Mouse (Mus musculus): ENCODE results near the gene Sgms1. TPM values are rescaled to one million over a fixed set of nuclear protein-coding genes. Genes with fewer than 3 reads are reported as not detected.

The Sgms1 gene
- total RNA-seq, 2 experiments from 2014 or later = 30.5 to 37.3 TPM

- intact Hi-C loops (cut with DNase I) = no loop called here
- no peak for DNase-seq (ENCODE audit: extremely low spot score in 1 of 2, low spot score in 2 of 2)
These were observed 149.0 kb downstream of the Sgms1 start for GRCm38 (mm10) chr19:32240417-32240990.

DNA sequence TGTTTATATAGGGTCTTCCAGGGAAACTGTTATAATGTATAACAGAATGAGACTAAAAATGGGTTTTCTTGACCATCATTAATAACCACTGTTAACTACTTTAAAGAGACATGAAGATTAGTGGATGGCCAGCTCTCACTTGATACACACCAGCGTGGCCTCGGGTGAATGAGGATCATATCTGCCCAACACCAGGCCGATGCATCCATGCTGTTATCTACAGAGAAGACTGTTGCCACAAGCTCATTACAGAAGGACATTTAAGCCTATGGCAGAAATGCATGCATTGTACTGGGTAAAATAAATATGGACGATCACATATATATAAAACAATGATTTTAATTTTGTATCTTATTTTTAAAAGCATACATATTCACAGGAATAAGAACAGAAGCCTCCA lies 149.6 kb downstream of the Sgms1 start:
- DNase-seq (ENCODE audit: extremely low spot score in 1 of 2, low spot score in 2 of 2) = no peak
- intact Hi-C loops (cut with DNase I) = no loop called here

GRCm38 (mm10) chr19:32239459-32239792 lies 150.1 kb downstream of the Sgms1 start:
- intact Hi-C loops (cut with DNase I) = no loop called here
- no peak for DNase-seq (ENCODE audit: extremely low spot score in 1 of 2, low spot score in 2 of 2)

DNA sequence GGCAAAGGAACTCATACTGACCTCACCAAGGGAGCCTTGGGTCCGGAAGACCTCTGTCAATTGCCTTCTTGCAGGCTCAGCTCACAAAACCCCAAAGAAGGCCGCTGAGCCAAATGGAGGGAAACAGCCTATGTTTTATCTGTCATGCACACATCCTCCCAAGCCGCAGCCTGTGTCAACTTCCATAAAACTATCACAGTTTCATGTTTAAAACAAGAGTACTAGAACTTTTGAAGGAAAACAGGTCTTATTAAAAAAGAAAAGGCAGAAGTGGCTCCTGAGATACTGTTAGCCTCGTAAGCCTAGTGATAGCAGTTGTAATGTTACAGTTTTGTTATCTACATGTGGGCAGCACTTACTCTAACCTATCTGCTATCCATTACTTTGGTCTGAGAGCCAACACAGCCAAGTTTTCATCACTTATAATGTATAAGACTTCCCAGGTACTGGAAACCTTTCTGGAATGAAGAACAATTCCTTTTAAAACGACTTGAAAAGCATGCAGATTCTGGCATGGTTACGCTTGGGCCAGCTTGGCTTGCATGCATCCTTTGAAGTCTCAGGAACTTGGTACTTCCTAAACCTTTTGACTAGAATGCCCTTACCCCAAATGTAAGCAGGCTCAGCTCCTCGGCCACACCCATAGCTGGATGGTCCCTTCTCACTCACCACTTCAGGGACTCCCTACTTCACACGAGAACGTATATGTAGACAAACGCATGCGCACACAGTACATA lies 150.6 kb downstream of the Sgms1 start:
- no peak for DNase-seq (ENCODE audit: extremely low spot score in 1 of 2, low spot score in 2 of 2)
- intact Hi-C loops (cut with DNase I) = no loop called here

DNA sequence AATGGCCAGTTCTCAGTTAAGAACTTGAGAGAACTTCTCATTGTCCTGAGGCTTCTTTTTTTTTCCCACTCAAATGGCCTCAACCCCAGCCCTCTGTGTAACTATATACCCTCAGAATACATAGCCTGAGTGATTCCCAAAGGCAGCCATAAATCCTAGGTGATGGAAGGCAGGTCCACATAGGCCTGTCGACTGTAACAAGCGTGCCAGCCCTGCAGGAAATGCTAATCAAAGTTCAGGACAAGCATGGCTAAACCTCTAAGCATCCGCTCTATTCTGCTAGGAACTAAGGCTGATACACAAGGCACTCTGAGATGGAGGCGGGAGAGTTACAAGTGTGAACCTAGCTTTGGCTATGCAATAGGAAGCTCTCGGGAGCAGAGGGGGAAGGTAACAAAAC lies 151.8 kb downstream of the Sgms1 start:
- intact Hi-C loops (cut with DNase I) = no loop called here
- no peak for DNase-seq (ENCODE audit: extremely low spot score in 1 of 2, low spot score in 2 of 2)

- intact Hi-C loops (cut with DNase I) = no loop called here
- DNase-seq (ENCODE audit: extremely low spot score in 1 of 2, low spot score in 2 of 2) = no peak
These were observed 152.3 kb downstream of the Sgms1 start for GRCm38 (mm10) chr19:32237173-32237583.

GRCm38 (mm10) chr19:32234717-32235434 lies 154.6 kb downstream of the Sgms1 start:
- DNase-seq (ENCODE audit: extremely low spot score in 1 of 2, low spot score in 2 of 2) = no peak
- intact Hi-C loops (cut with DNase I) = no loop called here

- intact Hi-C loops (cut with DNase I) = no loop called here
- DNase-seq (ENCODE audit: extremely low spot score in 1 of 2, low spot score in 2 of 2) = no peak
These were observed 158.2 kb downstream of the Sgms1 start for GRCm38 (mm10) chr19:32231292-32231691.

DNA sequence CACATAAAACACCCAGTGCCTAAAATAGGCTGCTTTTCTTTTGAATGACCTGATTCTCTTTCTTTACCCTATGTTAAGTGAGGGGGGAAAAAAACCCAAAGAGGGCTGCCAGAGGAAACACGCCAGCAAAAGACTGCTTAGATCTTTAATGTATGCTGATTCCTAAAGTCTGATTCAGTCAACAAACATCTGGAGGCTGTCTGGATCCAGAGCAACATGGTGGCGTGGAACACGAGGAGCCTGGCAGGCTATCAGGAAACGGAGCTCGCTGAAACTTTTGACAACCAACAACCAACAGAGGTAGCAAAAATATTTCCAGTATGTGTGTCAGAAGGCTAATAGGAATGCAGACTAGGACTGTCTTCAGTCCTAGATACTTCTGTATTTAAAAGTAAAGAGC lies 158.7 kb downstream of the Sgms1 start:
- DNase-seq (ENCODE audit: extremely low spot score in 1 of 2, low spot score in 2 of 2) = no peak
- intact Hi-C loops (cut with DNase I) = no loop called here

GRCm38 (mm10) chr19:32230301-32230700 lies 159.2 kb downstream of the Sgms1 start:
- DNase-seq (ENCODE audit: extremely low spot score in 1 of 2, low spot score in 2 of 2) = no peak
- intact Hi-C loops (cut with DNase I) = no loop called here

DNA sequence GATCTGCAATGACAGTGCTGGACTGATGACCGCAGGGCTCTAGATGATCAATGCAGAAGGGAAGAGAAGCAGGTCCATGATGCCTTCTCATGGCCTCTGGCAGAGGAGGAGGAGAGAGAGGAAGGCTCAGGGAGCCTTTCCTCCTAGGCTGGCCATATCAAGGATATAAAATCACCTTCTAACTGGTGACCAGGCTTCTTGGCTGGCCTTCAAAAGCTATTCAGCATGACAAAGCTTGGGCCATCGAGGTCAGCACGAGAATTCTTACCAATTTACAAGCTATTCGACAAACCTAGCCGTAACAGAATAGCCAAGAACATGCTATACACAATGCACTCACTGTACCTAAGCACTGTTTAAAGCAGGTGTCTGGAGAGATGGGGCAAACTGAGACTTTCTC lies 159.7 kb downstream of the Sgms1 start:
- intact Hi-C loops (cut with DNase I) = no loop called here
- no peak for DNase-seq (ENCODE audit: extremely low spot score in 1 of 2, low spot score in 2 of 2)

GRCm38 (mm10) chr19:32227175-32227574 lies 162.3 kb downstream of the Sgms1 start:
- no peak for DNase-seq (ENCODE audit: extremely low spot score in 1 of 2, low spot score in 2 of 2)
- intact Hi-C loops (cut with DNase I) = no loop called here

GRCm38 (mm10) chr19:32225097-32225490 lies 164.4 kb downstream of the Sgms1 start:
- DNase-seq (ENCODE audit: extremely low spot score in 1 of 2, low spot score in 2 of 2) = peak in 1 of 2 experiments; percentile 45
- intact Hi-C loops (cut with DNase I) = no loop called here

- intact Hi-C loops (cut with DNase I) = no loop called here
- no peak for DNase-seq (ENCODE audit: extremely low spot score in 1 of 2, low spot score in 2 of 2)
These were observed 165.0 kb downstream of the Sgms1 start for GRCm38 (mm10) chr19:32224318-32225096.

GRCm38 (mm10) chr19:32223751-32224174 lies 165.8 kb downstream of the Sgms1 start:
- intact Hi-C loops (cut with DNase I) = no loop called here
- no peak for DNase-seq (ENCODE audit: extremely low spot score in 1 of 2, low spot score in 2 of 2)

- DNase-seq (ENCODE audit: extremely low spot score in 1 of 2, low spot score in 2 of 2) = no peak
- intact Hi-C loops (cut with DNase I) = no loop called here
These were observed 167.4 kb downstream of the Sgms1 start for GRCm38 (mm10) chr19:32222083-32222482.

DNA sequence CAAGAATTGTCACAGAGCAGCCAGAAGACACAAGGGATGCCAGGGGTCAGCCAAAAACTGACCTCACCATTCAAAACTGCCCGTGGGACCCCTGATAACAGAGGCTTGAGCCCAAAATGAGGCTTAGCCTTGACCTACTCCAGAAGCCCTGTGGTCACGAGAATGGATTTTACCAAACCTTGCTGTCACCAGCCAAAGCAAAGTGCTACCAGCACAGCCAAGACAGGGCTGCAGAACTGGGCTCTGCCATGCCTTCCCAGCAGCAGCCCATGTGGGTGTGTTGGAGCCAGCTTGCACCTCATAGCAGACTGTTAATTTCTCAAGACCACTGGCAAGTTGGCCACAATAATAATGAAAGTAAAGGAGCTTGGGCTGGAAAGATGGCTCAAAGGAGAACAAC lies 168.5 kb downstream of the Sgms1 start:
- intact Hi-C loops (cut with DNase I) = no loop called here
- no peak for DNase-seq (ENCODE audit: extremely low spot score in 1 of 2, low spot score in 2 of 2)

GRCm38 (mm10) chr19:32216710-32217109 lies 172.8 kb downstream of the Sgms1 start:
- DNase-seq (ENCODE audit: extremely low spot score in 1 of 2, low spot score in 2 of 2) = no peak

More at GRCm38 (mm10) chr19:32216710-32217109, 172.8 kb downstream of the Sgms1 start:
- intact Hi-C loops (cut with DNase I) = no loop called here

Measured in left cerebral cortex, postnatal 10 days (tissue).